Mouse (Mus musculus): Measurements from ENCODE around the gene Atrn. TPM values are rescaled to one million over a fixed set of nuclear protein-coding genes. Genes with fewer than 3 reads are reported as not detected.

The Atrn gene
- total RNA-seq, 2 experiments from 2014 or later: 6.5 to 9.0 TPM

DNA sequence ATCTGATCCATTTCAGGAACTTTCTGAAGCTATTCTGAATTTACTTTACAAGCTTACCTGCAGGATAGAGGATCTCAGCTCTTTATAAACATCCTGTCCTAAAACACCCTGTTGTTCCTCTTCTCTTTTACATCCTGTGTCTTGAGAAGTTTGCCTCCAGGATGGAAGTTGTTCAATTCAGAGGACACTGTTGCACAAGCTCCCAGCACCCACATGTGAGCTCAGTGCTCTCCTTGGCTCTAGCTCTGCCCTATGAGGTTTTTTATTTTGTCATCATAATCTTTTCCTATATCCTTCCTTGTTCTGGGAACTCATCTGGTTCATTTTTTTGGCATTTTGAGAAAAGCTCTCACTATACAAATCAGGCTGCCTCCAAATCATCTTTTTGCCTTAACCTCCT lies 130.5 kb downstream of the Atrn start:
- ATAC-seq (replicated peaks; ENCODE audit: low FRiP score, poor library complexity, severe bottlenecking): no peak

DNA sequence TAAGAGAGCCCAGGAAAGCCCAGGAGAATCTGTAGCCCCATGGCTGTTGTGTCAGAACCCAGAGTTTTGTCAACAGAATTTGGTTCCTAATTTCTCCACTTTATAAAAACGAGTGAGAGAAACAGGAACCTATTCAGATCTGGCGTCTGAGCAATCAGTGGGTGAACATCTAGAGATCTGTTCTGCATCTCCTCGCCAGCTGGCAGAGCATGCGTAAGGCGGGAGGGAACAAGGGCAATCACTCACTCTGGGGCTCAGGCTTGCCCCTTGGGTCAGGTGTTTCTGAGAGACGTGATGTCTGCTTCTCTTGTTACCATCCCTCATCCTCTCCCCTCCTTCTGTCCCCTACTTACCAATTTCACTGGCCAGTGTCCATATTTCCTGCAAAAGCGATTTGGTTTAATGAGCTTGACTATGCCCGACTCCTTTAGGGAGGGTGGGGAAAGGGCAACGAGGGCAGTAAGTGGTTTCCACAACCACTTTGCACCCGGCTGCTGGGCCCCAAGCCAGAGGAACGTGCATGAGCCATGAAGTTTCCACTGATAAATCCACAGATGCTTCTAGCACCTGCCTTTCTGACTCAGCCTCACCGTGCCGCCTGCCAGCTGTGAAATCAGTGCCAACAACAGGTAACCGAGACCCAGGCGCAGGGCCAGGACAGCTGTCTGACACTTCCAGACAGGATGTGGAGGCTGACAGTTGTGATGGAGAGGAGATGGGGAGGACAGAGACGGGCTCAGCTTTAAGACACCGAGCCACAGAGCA lies 131.1 kb downstream of the Atrn start:
- ATAC-seq (replicated peaks; ENCODE audit: low FRiP score, poor library complexity, severe bottlenecking): no peak

DNA sequence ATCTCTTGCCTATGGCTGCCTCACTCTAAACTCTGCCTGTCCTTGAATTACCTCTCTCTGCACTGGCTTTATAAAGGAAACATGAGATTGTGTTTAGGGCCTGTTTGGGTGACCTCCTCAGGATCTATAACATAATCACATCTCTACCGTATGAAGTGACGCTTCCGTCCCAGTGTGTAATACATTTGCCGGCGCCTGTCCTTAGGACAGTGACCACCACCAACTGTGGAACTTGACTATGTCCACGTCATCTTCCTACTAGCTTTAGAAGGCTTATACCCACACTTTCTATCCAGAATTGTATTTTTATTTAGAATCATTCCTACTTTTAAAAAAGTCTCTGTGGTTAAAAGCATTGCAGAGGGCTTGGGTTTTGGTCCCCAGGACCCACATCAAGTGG lies 131.9 kb downstream of the Atrn start:
- no peak for ATAC-seq (replicated peaks; ENCODE audit: low FRiP score, poor library complexity, severe bottlenecking)

DNA sequence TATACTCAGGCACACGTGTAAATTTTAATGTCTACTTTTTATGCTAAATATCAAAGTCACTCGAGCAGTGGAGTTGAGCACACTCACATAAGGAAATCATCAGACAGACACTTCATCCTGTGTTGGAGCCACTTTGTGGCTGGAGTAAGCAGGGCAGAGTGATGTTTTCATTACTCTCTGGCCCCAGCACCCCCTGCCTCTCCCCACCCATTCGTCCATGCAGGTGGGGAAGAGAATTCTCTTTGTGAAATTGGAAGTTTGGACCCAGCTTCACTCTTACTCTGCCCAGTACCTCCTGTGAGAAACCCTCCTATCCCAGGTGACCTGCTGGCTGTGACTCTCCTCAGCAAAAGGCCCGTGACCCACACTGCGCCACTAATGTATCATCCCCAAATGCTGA lies 132.4 kb downstream of the Atrn start:
- ATAC-seq (replicated peaks; ENCODE audit: low FRiP score, poor library complexity, severe bottlenecking): no peak

DNA sequence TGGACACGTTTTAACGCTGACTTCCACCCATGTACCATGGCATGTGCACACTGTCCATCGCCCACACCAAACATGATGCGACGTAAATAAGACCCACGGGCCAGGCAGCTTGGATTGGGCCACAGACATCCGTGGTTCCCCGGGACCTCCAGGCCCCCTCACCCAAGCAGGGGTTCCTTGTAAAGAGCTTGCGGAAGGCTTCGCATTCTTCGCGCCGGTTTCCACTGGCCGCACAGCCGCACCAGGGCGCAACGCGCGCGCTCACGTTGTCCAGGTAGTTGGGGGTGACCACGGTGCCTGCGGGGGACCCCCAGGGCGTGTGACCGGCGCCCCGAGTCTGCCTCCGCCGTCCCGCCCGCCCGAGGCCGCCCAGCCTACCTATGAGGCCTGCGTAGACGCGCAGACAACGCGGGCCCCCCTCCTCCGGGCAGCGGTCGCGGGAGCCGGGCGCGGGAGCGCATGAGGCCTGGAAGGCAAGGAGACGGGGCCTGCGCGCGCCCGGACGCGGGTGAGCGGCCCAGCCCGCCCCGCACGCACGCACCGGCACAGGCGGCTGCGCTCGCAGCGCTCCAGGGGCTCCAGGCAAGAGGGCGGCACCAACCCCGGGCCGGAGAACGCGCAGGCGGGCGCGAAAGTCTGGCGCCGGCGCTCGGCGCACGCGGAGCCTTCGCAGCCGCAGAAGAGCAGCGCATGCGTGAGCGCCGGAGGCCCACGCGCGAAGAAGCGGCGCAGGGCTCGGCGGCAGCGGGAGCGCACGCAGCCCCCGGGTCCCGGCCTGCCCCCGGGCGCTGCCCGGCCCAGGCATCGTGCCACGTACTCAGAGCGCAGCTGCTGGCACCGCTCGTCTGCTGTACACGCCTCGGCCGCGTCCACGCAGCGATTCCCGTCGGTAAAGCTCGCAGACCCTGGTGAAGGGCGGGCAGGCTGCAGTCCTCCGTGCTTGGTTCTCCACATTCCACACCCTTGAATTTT lies 134.8 kb downstream of the Atrn start:
- ATAC-seq (replicated peaks; ENCODE audit: low FRiP score, poor library complexity, severe bottlenecking): no peak

DNA sequence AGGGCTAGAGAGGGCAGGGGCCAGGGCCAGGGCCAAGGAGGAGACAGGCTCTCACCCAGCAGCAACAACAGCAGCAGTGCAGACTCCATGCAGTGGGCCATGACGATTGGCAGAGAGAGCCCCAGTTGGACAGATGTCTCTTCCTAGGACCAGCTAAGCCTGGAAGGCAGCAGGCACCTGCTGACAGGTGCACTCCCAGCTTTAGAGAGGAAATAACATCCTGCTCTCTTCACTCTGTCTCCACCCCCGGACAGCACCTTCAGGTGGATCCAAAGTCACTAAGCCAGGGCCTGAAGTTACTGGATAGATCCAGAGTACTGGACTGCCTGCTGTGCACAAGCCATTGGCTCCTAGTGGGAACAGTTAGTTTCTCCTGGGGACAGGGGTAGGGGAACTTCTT lies 136.7 kb downstream of the Atrn start, which contains the start of gene Gfra4:
TSS of gene Gfra4 (minus strand) at position 101 of the 400 bp plus-strand sequence.
- ATAC-seq (replicated peaks; ENCODE audit: low FRiP score, poor library complexity, severe bottlenecking): no peak

DNA sequence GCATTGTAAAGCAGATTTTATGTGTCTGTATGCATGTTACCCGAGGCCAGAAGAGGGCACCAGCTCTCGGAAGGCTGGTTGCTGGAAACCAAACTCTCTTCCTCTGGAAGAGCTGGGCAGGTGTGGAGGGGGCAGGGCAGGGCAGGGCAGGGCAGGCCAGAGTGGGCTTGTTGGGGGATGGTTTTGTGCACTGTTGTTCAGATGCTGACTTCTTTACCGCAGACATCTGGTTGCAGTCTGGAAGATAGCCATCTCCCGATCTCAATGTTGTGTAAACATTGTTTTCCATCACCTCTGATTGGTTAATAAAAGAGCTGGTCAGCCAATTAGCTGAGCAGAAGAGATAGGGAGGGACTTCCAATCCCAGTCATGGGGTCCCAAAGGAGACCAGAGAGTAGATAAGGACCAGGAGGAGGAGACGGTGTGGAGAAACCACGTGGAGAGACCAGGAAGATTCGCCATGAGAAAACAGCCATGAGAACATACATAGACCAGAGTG lies 138.1 kb downstream of the Atrn start:
- ATAC-seq (replicated peaks; ENCODE audit: low FRiP score, poor library complexity, severe bottlenecking): no peak

DNA sequence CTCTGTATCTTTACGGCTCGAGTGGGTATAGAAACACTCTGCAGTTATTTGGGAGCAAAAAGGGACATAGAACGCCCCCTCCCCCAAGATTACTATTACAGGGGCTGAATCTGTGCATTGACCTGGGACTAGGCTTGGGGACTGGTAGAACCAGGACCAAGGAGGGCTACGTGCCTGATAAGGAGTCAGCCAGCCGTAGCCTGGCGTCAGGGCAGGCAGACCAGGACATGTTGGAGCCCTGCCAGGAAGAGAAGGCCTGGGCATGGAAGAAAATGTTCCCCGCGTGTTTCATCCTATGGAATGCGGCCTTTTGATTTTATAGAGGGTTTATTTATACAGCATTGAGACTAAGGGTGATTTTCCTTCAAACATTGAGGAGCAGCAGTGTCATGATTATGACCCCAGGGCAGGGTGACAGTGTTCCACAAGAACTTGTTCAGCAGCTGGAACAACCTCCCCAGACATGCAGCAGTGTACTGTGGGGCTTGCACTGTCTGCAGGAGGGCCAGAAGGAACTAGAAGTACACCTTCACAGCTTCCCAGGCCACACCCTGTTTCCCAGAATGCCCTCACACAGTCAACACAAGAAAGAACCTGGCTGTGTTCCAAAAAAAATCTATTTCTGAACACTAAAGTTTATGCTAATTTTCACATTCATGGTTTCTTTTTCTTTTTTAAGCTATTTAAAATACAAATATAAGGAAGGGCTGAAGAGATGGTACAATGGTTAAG lies 138.9 kb downstream of the Atrn start:
- peak; percentile 61 for ATAC-seq (replicated peaks; ENCODE audit: low FRiP score, poor library complexity, severe bottlenecking)

DNA sequence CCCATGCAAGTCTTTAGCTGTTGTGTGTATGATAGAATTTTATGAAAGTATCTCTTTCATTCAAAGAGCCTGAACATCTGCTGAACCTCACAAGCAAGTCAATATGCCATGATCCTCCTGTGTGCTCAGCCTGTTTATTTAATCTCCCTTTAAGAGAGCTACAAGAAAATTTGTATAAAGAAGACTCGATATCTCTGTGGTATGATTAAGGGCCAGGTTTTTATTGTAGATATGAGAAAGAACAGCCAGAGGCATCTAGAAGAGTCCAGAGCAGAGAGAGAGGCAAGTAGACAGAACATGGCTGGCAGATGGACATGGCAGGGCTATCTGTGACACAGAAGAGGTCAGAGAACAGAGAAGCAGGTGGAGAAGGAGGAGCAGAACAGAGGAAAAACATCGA lies 139.7 kb downstream of the Atrn start:
- ATAC-seq (replicated peaks; ENCODE audit: low FRiP score, poor library complexity, severe bottlenecking): no peak

DNA sequence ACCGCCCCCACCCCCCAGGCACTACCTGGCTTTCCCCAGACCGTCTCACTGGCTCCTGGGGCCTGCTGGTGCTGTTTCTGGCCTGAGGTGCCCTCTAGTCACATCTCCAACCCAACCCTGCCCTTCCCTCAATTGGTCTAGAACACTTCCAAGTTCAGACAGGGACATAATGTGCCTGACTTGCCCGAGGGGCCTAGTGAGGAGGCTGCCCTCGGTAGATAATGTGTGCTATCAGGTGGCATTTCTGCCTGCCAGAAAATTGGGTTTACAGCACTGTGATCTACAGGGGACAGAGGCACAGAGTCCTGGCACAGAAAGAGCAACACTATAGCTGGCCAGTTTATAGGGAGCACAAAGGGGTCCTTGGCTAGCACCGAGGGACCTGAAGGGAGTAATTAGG lies 145.7 kb downstream of the Atrn start:
- peak; percentile 34 for ATAC-seq (replicated peaks; ENCODE audit: low FRiP score, poor library complexity, severe bottlenecking)

DNA sequence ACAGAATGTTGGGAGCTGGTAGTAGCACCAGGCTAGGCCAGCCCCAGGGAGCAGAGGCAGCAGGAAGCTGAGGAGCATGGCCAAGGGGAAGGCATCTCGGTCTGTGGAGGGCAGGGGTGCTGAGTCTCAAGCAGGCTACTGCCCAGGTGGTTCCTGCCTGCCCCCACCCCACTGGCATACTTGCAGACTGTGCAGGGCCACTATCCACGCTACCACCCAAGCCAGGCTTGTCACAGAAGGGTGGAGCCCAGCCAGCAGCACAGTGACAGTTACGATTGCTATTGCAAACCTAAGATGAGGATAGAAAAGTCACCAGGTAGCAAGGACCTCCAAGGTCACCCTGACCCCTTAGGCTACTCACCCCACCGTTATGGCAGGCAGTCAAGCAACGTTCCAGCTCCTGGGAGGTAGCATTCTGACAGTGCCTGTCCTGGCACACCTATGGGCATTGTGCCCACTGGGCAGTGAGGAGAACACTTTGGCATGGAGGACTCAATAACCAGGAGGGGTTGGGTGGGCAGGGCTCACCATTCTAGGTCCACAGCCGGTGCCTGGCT lies 146.6 kb downstream of the Atrn start:
- ATAC-seq (replicated peaks; ENCODE audit: low FRiP score, poor library complexity, severe bottlenecking): peak; percentile 34

DNA sequence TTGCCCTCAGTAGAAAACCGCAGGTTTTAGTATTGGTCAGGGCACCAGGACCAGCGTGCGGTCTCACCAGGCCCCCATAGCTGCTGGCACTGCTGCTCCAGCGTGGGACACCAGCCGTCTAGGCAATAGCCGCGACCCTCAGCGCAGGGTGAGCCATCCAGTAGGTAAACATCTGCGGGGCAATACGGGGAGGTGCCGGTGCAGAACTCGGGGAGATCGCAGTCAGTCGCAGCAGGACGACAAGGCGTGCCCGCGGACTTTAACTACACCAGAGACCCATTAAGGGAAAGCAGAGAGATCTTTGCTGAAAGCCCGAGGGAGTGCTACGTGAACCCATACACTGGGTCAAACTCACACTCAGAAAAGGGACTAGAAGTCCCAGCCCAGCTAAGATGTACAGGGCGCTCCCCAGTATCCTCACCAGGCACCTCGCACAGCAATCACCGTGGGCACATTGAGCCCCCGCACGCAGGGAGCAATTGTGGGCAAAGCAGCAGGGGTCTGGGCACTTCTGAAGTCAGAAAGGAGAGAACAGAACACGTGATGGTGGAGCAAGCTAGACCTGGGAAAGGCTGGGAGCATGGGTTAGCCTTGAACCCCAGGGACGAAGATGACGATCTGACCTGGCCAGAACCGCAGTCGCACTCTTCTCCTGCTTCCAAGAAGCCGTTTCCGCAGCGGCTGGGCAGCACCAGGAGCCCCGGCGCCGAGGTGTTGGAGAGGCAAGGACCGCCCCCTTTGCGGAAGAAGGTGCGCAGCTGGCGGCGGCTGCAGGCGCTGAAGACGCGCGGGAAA lies 147.8 kb downstream of the Atrn start:
- peak; percentile 52 for ATAC-seq (replicated peaks; ENCODE audit: low FRiP score, poor library complexity, severe bottlenecking)

DNA sequence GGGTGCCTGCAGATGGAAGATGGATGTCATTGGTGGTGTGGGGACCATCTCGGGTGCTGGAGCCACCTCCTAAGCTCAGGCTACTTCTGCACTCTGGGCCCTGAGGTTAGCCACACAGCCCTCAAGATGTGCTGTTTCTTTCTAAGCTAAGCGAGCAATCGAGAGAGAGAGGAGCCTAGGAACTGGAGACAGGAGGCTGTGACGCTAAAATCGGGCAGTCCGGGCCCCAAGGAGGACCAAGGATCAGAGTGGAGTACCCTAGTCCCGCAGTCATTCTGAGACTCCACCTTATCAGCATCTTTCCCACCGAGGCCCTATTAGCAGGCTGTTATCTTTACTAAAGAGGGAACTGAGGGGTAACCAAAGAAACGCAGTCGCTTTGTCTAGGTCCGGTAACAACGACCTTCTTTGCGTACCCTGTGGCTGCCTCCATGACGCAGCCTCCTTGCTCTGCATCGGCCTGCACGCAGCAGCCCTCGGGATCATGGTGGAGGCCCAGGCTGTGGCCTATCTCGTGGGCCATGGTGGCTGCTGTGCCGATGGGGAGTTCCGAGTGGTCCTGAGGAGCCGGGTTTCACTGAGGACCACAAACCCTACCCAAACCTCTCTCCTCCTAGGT lies 148.5 kb downstream of the Atrn start:
- ATAC-seq (replicated peaks; ENCODE audit: low FRiP score, poor library complexity, severe bottlenecking): peak; percentile 9

DNA sequence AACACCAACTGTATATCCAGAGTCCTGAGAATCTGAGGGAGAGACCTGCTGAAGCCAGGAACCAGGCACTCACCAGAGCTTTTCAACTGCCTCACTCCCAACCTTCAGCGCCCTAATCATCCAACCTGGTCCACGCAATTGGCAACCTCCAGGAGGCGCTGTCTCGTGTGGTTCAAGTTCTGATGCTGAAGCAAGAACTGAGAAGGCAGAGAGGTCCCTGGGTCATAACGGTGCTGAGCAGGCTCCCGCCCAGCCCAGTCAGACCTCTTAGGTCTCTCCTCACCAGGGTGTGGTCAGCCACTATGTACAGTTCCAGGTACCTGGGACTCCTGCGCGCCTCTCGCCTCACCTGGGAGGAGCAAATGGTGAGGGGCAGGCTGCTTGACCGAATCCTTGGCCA lies 149.3 kb downstream of the Atrn start:
- peak; percentile 54 for ATAC-seq (replicated peaks; ENCODE audit: low FRiP score, poor library complexity, severe bottlenecking)

DNA sequence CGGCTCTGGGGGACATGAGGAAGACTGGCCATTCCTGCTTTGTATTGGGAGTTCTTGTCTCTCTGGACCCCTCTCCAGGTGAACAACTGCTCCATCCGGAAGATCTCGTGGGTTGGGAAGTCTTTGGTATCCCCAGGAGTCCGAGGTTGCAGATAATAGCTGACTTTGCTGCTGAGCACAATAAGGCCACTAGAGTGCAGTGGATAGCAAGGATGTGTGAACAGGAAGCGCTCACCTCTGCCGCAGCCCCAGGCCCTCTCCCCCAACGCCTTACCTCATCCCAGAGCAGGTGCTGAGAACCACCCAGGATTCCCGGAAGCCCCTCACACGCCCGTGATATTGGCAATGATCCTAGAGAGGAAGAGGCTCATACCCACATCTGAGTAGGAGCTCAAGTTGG lies 149.9 kb downstream of the Atrn start:
- ATAC-seq (replicated peaks; ENCODE audit: low FRiP score, poor library complexity, severe bottlenecking): 0 out of 2 replicates have a peak, but pooled peaks have one; percentile 25

DNA sequence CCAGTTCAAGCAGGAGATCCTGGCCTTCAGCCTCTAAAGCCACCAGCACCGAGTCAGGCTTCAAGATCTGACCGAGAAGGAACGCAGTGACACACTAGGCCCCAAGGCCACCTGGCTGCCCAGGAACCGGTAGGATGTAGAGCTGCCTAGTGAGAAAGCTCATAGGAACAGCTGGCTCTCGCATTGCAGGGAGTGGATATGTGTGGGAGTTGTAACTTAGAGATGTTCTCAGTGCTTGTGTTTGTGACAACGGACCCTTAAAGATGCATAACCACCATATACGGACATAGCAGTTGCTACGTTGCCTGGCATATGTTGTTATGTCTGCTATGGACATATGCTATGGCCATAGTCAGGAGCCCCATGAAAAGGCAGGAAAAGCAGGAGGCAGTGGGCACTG lies 152.4 kb downstream of the Atrn start:
- ATAC-seq (replicated peaks; ENCODE audit: low FRiP score, poor library complexity, severe bottlenecking): no peak

DNA sequence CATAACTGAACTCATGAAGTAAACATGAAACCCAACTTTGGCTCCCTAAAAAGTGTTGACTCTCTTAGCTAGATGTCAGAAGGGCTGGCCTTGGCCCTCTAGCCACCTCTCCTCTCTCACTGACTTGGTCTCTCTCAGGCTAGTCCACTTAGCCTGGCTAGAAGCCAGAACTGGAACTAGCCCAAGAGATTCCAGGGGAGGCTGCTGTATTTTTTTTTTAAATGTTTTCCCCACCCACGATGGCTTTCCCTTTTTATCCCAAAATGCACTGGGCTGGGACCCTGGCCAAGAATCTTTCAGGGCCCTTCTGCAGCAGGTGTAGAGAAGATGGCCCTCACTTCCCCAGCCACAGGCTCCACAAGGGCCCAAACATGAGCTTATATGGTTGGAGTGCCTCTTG lies 153.1 kb downstream of the Atrn start:
- ATAC-seq (replicated peaks; ENCODE audit: low FRiP score, poor library complexity, severe bottlenecking): no peak

DNA sequence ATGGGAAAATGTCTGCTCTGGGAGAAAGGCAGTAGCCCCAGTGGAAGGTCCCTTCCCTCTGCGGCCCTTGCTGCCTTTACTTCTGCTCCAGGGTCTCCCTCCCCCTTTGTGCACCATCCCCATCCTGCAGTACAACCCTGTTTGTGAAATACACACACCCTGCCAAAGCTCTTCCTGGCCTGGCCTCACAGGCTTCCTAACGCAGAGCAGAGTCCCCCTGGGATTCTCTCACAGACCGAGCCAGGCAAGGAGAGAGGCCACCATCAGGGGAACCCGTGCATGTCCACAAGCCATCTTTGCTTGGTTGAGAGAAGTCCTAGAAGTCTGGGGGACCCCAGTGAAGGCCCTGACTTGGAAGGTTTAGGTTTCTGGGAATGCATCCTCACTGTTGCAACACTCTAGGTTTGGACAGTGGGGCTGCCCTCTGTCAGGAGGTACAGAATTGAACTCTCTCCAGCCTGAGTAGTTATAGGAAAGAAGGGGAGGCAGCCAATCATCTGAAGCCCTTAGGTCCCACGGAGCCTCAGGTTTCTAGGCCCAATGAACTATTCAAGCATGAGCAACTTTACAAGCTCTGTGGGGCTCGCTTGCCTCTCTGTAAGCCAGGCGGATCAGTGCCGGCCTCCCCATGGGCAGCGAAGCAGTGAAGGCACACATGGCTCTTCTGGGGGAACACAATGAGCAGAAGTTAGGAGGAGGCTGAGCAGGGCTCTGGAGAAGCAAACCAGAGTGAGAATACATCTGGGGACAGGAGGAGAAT lies 153.7 kb downstream of the Atrn start:
- ATAC-seq (replicated peaks; ENCODE audit: low FRiP score, poor library complexity, severe bottlenecking): no peak

All from erythroblast, adult 5-6 weeks (primary cell).